15 mouse cellular contexts compared by ENCODE assay signal in the genomic region with DNA sequence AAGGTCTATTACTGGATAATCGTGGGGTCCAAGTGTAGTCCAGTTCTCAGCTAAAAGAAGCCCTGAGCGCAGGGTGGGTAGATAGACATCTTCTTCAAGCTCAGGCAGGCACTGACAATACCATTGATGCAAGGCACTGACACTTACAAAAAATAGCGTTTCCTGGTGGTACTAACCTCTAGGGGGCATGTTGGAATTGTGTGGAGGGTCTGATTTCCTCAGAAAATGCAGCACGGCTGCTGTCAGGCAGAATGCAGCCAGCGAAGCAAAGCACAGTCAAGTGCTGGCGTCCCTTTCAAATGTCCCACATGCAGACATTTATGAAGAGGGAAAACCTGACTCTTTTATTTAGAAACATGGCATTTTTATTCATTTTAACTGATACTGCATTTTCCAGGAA. TPM values are rescaled to one million over a fixed set of nuclear protein-coding genes. Genes with fewer than 3 reads are reported as not detected.
A peak's percentile ranks its signal among the peaks of the same experiment; 100 is the strongest.
DNase-seq lines count a peak whose midpoint lies in the region; ATAC-seq and TF ChIP-seq lines count a peak whose summit lies in the region.
"Had no signal": no experiment of that assay in that cellular context is flagged by ENCODE, and none has a peak within 500 bp of the region (broad histone marks: within the 10 kb centered on the region; RNA-seq: fewer than 3 reads in every experiment).

No protein-coding gene starts in this region.

- H3K4me3 ChIP-seq in intestine, postnatal 0 days (ENCODE audit: low read depth, low read length): no peak overlapping the region
- H3K4me3 ChIP-seq in intestine, embryonic 15.5 days (replicated peaks): no peak overlapping the region
- peak overlapping the region; percentile 35; the same call in 1 of the 2 replicates for H3K4me3 ChIP-seq in testis, adult 2 months (ENCODE audit: control insufficient read depth, low read depth, low read length)
- H3K4me3 ChIP-seq in gastrocnemius, adult 2 months: no peak overlapping the region
- H3K4me3 ChIP-seq: liver, embryonic 13.5 days; neural tube, embryonic 12.5 days had no signal

- DNase-seq in testis, postnatal 14 days (ENCODE audit: low spot score): no peak
- peak; percentile 56 for DNase-seq in embryo, embryonic 10 days (ENCODE audit: low spot score)
- peak; percentile 44 for DNase-seq in retina, embryonic 14.5 days (ENCODE audit: low spot score)
- no peak for DNase-seq in gastrocnemius, adult 2 months
- DNase-seq: cerebellum, adult 9-10 months; kidney, postnatal 36 days; liver, embryonic 13.5 days had no signal

- intact Hi-C loops in gastrocnemius, adult 2 months (cut with DNase I): no loop called here

- H3K9me3 ChIP-seq in intestine, postnatal 0 days (ENCODE audit: control insufficient read depth): no peaks in the 10 kb centered on the region
- H3K9me3 ChIP-seq in intestine, embryonic 15.5 days: no peaks in the 10 kb centered on the region
- H3K9me3 ChIP-seq: G1E; liver, embryonic 13.5 days; neural tube, embryonic 12.5 days had no signal

- H3K4me2 ChIP-seq in intestine, postnatal 0 days (replicated peaks; ENCODE audit: low read depth): no peak overlapping the region
- no peak overlapping the region for H3K4me2 ChIP-seq in intestine, embryonic 15.5 days (replicated peaks)
- H3K4me2 ChIP-seq: liver, embryonic 13.5 days; neural tube, embryonic 12.5 days had no signal

- H3K9ac ChIP-seq in intestine, postnatal 0 days (ENCODE audit: low read depth, low read length): no peak overlapping the region
- no peak overlapping the region for H3K9ac ChIP-seq in intestine, embryonic 15.5 days
- H3K9ac ChIP-seq: liver, embryonic 13.5 days; neural tube, embryonic 12.5 days had no signal

- WGBS in intestine, postnatal 0 days: 54% methylated on average over 6 of the region's 6 CpGs
- 45% methylated on average over 6 of the region's 6 CpGs for WGBS in intestine, embryonic 15.5 days

- H3K4me1 ChIP-seq in intestine, postnatal 0 days (replicated peaks; ENCODE audit: control insufficient read depth, insufficient read depth, low read length): no peaks in the 10 kb centered on the region
- H3K4me1 ChIP-seq in intestine, embryonic 15.5 days (replicated peaks): no peaks in the 10 kb centered on the region
- no peaks in the 10 kb centered on the region for H3K4me1 ChIP-seq in testis, adult 2 months (ENCODE audit: control insufficient read depth, insufficient read depth, low read length)
- H3K4me1 ChIP-seq: liver, embryonic 13.5 days; neural tube, embryonic 12.5 days had no signal

- peak; percentile 28 for TF ChIP-seq CTCF in intestine, postnatal 0 days (IDR thresholded peaks at IDR 0.05; ENCODE audit: low read depth)
- no peak for TF ChIP-seq CTCF in testis, adult 2 months (IDR thresholded peaks at IDR 0.05; ENCODE audit: control insufficient read depth, insufficient read depth, insufficient replicate concordance, low read depth, low read length)
- no peak for TF ChIP-seq CTCF in gastrocnemius, adult 2 months (IDR thresholded peaks at IDR 0.05)

- no peaks in the 10 kb centered on the region for H3K27me3 ChIP-seq in intestine, postnatal 0 days (replicated peaks; ENCODE audit: control insufficient read depth, insufficient read depth, low read length)
- no peaks in the 10 kb centered on the region for H3K27me3 ChIP-seq in intestine, embryonic 15.5 days (replicated peaks)
- H3K27me3 ChIP-seq in testis, adult 2 months (ENCODE audit: control insufficient read depth, insufficient read depth, low read length): no peaks in the 10 kb centered on the region
- H3K27me3 ChIP-seq: liver, embryonic 13.5 days; neural tube, embryonic 12.5 days had no signal

- H3K36me3 ChIP-seq in intestine, postnatal 0 days (ENCODE audit: control insufficient read depth, insufficient read depth): no peaks in the 10 kb centered on the region
- no peaks in the 10 kb centered on the region for H3K36me3 ChIP-seq in intestine, embryonic 15.5 days
- H3K36me3 ChIP-seq in testis, adult 2 months (ENCODE audit: control insufficient read depth, insufficient read depth, low read length): peaks cover 2% of the 10 kb centered on the region
- H3K36me3 ChIP-seq: G1E; liver, embryonic 13.5 days; neural tube, embryonic 12.5 days had no signal

- H3K27ac ChIP-seq in intestine, postnatal 0 days (ENCODE audit: low read depth, low read length): no peak overlapping the region
- H3K27ac ChIP-seq in intestine, embryonic 15.5 days: no peak overlapping the region
- no peak overlapping the region for H3K27ac ChIP-seq in testis, adult 2 months (ENCODE audit: control insufficient read depth, insufficient read depth, low read depth, low read length)
- H3K27ac ChIP-seq in gastrocnemius, adult 2 months: no peak overlapping the region
- H3K27ac ChIP-seq: liver, embryonic 13.5 days; neural tube, embryonic 12.5 days had no signal

- no peak for ATAC-seq in intestine, postnatal 0 days
- no peak for ATAC-seq in intestine, embryonic 15.5 days
- ATAC-seq: activated CD4-positive, CD25-positive, alpha-beta regulatory T cell, adult 4 months; inflammation-experienced regulatory T-cells, adult 6 months had no signal

- no peak for TF ChIP-seq POLR2A in testis, adult 2 months (IDR thresholded peaks at IDR 0.05; ENCODE audit: control insufficient read depth, low read depth, low read length)

RNA-seq across cellular contexts. Expression of a gene that starts 22.2 kb away (rescaled TPM):
- polyA plus RNA-seq in intestine, postnatal 0 days (2015; fragmentation: Nextera tagmentation; extraction: Ambion mirVana): 2.2 and 2.3 TPM in 2 replicates
- polyA plus RNA-seq in intestine, embryonic 15.5 days (2015; fragmentation: Nextera tagmentation; extraction: Ambion mirVana): 2.3 and 2.8 TPM in 2 replicates
- 6.8 and 10.1 TPM in 2 replicates for polyA plus RNA-seq in testis, adult 2 months (2012; rRNA removed)
- total RNA-seq in gastrocnemius, adult 2 months (2021): 10 to 100 TPM; 26.5 to 40.1 TPM
- total RNA-seq: megakaryocyte, adult 5-6 weeks had no signal
- polyA plus RNA-seq: G1E had no signal

Comparison
In these comparisons a context has a peak if more than half of its experiments do, and no peak if none do; other contexts are left out.
1. DNase-seq: peak in embryo, embryonic 10 days (single experiment) and retina, embryonic 14.5 days (single experiment); none in testis, postnatal 14 days (single experiment) and gastrocnemius, adult 2 months (single experiment).